Mouse (Mus musculus) brain, embryonic 14.5 days (tissue): ENCODE data around the gene Nudt19.

Experiments
- CTCF ChIP-seq: fragments of 200-500 bp; IDR thresholded peaks from 2 replicates; pipeline ENCODE4 v1.5.1; 2012; ENCODE audit warnings: inconsistent platforms, mild to moderate bottlenecking, moderate library complexity, borderline replicate concordance; ENCODE audit not compliant: insufficient read depth, insufficient read length; ENCODE audit errors: extremely low read depth
- POLR2A ChIP-seq: fragments of 200-500 bp; IDR thresholded peaks from 2 replicates; pipeline ENCODE4 v1.6.1; 2012; ENCODE audit warnings: mild to moderate bottlenecking, inconsistent platforms, borderline replicate concordance; ENCODE audit not compliant: poor library complexity, insufficient read depth, insufficient read length, severe bottlenecking; ENCODE audit errors: extremely low read depth

DNA sequence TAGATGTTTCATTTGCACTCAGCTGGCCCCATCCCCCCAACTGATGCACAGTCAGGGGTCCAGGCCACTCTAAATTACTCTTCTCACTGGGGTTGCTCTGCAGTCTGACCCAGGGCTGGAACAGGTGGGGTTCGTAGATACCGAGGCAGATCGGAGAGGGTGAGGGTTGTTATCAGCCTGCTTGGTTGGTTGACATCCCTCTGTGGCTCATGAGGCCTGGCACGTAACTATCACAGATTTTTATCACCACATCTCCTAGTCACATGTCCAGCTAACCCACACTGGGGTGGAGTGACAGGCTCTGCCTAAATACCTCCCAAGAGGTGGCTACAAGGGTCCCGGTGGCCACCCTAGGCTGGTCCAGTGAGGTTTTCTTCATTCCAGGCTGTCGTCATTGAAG is 45.0 kb upstream of the Nudt19 start:
- TF ChIP-seq POLR2A (no peak), CTCF (no peak)
